In genomic region chr11:79076484-79076883, GRCm38 (mm10) we compare ENCODE assay signal across 9 mouse cellular contexts.
DNase-seq lines count a peak whose midpoint lies in the region; ATAC-seq lines count a peak whose summit lies in the region.
"Had no signal": no experiment of that assay in that cellular context is flagged by ENCODE, and none has a peak within 500 bp of the region (broad histone marks: within the 10 kb centered on the region; RNA-seq: fewer than 3 reads in every experiment).

No protein-coding gene starts in this region.

- no peak overlapping the region for H3K4me2 ChIP-seq in hindbrain, embryonic 16.5 days (ENCODE audit: low read length)
- H3K4me2 ChIP-seq: hindbrain, embryonic 13.5 days had no signal

- H3K27me3 ChIP-seq in hindbrain, embryonic 10.5 days (ENCODE audit: insufficient read depth, poor library complexity, severe bottlenecking) = no peaks in the 10 kb centered on the region
- H3K27me3 ChIP-seq in hindbrain, embryonic 16.5 days (replicated peaks; ENCODE audit: control insufficient read depth, insufficient read depth, low read length) = no peaks in the 10 kb centered on the region
- H3K27me3 ChIP-seq: hindbrain, embryonic 13.5 days had no signal

- intact Hi-C loops in heart, postnatal 25 days (cut with DNase I) = no loop called here

- peaks cover 11% of the 10 kb centered on the region; the same call in 1 of the 2 replicates for H3K36me3 ChIP-seq in hindbrain, embryonic 10.5 days
- no peaks in the 10 kb centered on the region for H3K36me3 ChIP-seq in hindbrain, embryonic 16.5 days (ENCODE audit: control insufficient read depth, insufficient read depth, low read length)

- 85% methylated on average over 12 of the region's 12 CpGs for WGBS in hindbrain, embryonic 10.5 days
- WGBS in hindbrain, embryonic 16.5 days = 80% methylated on average over 12 of the region's 12 CpGs

- H3K4me3 ChIP-seq in hindbrain, embryonic 10.5 days = no peak overlapping the region
- H3K4me3 ChIP-seq in hindbrain, embryonic 16.5 days (ENCODE audit: low read length) = no peak overlapping the region
- H3K4me3 ChIP-seq: hindbrain, embryonic 13.5 days had no signal

- peaks cover 28% of the 10 kb centered on the region for H3K4me1 ChIP-seq in hindbrain, embryonic 10.5 days (replicated peaks)
- no peaks in the 10 kb centered on the region for H3K4me1 ChIP-seq in hindbrain, embryonic 16.5 days (ENCODE audit: control insufficient read depth, insufficient read depth, low read depth, low read length)

- no peaks in the 10 kb centered on the region for H3K9me3 ChIP-seq in hindbrain, embryonic 10.5 days
- H3K9me3 ChIP-seq in hindbrain, embryonic 16.5 days (ENCODE audit: control insufficient read depth, low read length) = no peaks in the 10 kb centered on the region
- H3K9me3 ChIP-seq: hindbrain, embryonic 13.5 days had no signal

- no peak overlapping the region for H3K9ac ChIP-seq in hindbrain, embryonic 16.5 days (ENCODE audit: low read depth, low read length)
- H3K9ac ChIP-seq: hindbrain, embryonic 13.5 days had no signal

- no peak for DNase-seq in hindbrain, embryonic 10.5 days (ENCODE audit: low spot score)
- peak; percentile 59 to 73 for DNase-seq in monocyte, adult 2 months (ENCODE audit: low read depth in 1 of 2, low spot score in 2 of 2)
- peak; percentile 33 to 37 for DNase-seq in thymus, postnatal 36 days
- no peak for DNase-seq in frontal cortex, postnatal 10 days (ENCODE audit: low spot score in 2 of 2)
- DNase-seq in heart, postnatal 25 days (ENCODE audit: low spot score) = no peak

- ATAC-seq in hindbrain, embryonic 16.5 days = no peak
- peak; percentile 92 to 94 for ATAC-seq in hematopoietic stem cell, adult 5-6 weeks (replicated peaks in 1 of 2; ENCODE audit: insufficient read depth in 1 of 2, low FRiP score in 2 of 2, low TSS enrichment in 1 of 2, low read depth in 1 of 2, poor library complexity in 2 of 2, severe bottlenecking in 2 of 2)
- no peak for ATAC-seq in erythroid progenitor cell, adult 5-6 weeks (replicated peaks; ENCODE audit: low FRiP score, poor library complexity, severe bottlenecking)

- peak overlapping the region; percentile 2; the same call in 1 of the 2 replicates for H3K27ac ChIP-seq in hindbrain, embryonic 10.5 days
- H3K27ac ChIP-seq in hindbrain, embryonic 16.5 days (ENCODE audit: low read depth, low read length) = no peak overlapping the region
- H3K27ac ChIP-seq: hindbrain, embryonic 13.5 days had no signal

Comparison
In these comparisons a context has a peak if more than half of its experiments do, and no peak if none do; other contexts are left out.
1. DNase-seq: peak in monocyte, adult 2 months (2 of 2) and thymus, postnatal 36 days (2 of 2); none in hindbrain, embryonic 10.5 days (single experiment), frontal cortex, postnatal 10 days (0 of 2) and heart, postnatal 25 days (single experiment).
2. ATAC-seq: peak in hematopoietic stem cell, adult 5-6 weeks (2 of 2); none in hindbrain, embryonic 16.5 days (single experiment) and erythroid progenitor cell, adult 5-6 weeks (single experiment).